Mouse (Mus musculus): ENCODE results near the gene Klc4.

The Klc4 gene

GRCm38 (mm10) chr17:46651755-46652547, 6.1 kb upstream of the Klc4 start:
- DNase-seq (ENCODE audit: low read depth, low spot score), result no peak

GRCm38 (mm10) chr17:46651292-46651691, 5.5 kb upstream of the Klc4 start:
- no peak for DNase-seq (ENCODE audit: low read depth, low spot score)

- peak; percentile 96 for DNase-seq (ENCODE audit: low read depth, low spot score)
Measured at GRCm38 (mm10) chr17:46650232-46651031, 4.6 kb upstream of the Klc4 start, which contains the start of gene Cul7. TSS of gene Cul7 (plus strand) at chr17:46650337.

- no peak for DNase-seq (ENCODE audit: low read depth, low spot score)
Measured at GRCm38 (mm10) chr17:46649811-46650210, 4.0 kb upstream of the Klc4 start.

GRCm38 (mm10) chr17:46648436-46648835, 2.6 kb upstream of the Klc4 start:
- no peak for DNase-seq (ENCODE audit: low read depth, low spot score)

GRCm38 (mm10) chr17:46647279-46647678, 1.5 kb upstream of the Klc4 start:
- no peak for DNase-seq (ENCODE audit: low read depth, low spot score)

GRCm38 (mm10) chr17:46646322-46646662, 470 bp upstream of the Klc4 start:
- no peak for DNase-seq (ENCODE audit: low read depth, low spot score)

GRCm38 (mm10) chr17:46644916-46645475, 826 bp downstream of the Klc4 start:
- peak; percentile 37 for DNase-seq (ENCODE audit: low read depth, low spot score)

GRCm38 (mm10) chr17:46644152-46644805, 1.5 kb downstream of the Klc4 start:
- DNase-seq (ENCODE audit: low read depth, low spot score), result no peak

- peak; percentile 28 for DNase-seq (ENCODE audit: low read depth, low spot score)
Measured at GRCm38 (mm10) chr17:46642060-46642459, 3.8 kb downstream of the Klc4 start.

GRCm38 (mm10) chr17:46639929-46640328, 5.9 kb downstream of the Klc4 start:
- no peak for DNase-seq (ENCODE audit: low read depth, low spot score)

- peak; percentile 87 for DNase-seq (ENCODE audit: low read depth, low spot score)
Measured at GRCm38 (mm10) chr17:46636831-46637523, 8.8 kb downstream of the Klc4 start.

- DNase-seq (ENCODE audit: low read depth, low spot score), result no peak
Measured at GRCm38 (mm10) chr17:46629685-46630441, 16.0 kb downstream of the Klc4 start.

- DNase-seq (ENCODE audit: low read depth, low spot score), result peak; percentile 68
Measured at GRCm38 (mm10) chr17:46628791-46629684, 16.8 kb downstream of the Klc4 start, which contains the start of gene Ptk7. TSS of gene Ptk7 (minus strand) at chr17:46629504.

- DNase-seq (ENCODE audit: low read depth, low spot score), result no peak
Measured at GRCm38 (mm10) chr17:46628471-46628790, 17.4 kb downstream of the Klc4 start.

- no peak for DNase-seq (ENCODE audit: low read depth, low spot score)
Measured at GRCm38 (mm10) chr17:46627409-46627808, 18.4 kb downstream of the Klc4 start.

- no peak for DNase-seq (ENCODE audit: low read depth, low spot score)
Measured at GRCm38 (mm10) chr17:46624598-46624997, 21.2 kb downstream of the Klc4 start.

GRCm38 (mm10) chr17:46623819-46624557, 21.8 kb downstream of the Klc4 start:
- DNase-seq (ENCODE audit: low read depth, low spot score), result no peak

- no peak for DNase-seq (ENCODE audit: low read depth, low spot score)
Measured at GRCm38 (mm10) chr17:46622269-46622668, 23.6 kb downstream of the Klc4 start.

All from brain, adult 2 months (tissue).